Mouse (Mus musculus): ENCODE data around the gene Gm12355. TPM values are rescaled to one million over a fixed set of nuclear protein-coding genes. Genes with fewer than 3 reads are reported as not detected.

Gm12355 gene
- total RNA-seq, 2 experiments from 2014 or later: 8.8 to 12.9 TPM

- DNase-seq: no peak
- intact Hi-C loops (cut with DNase I): no loop called here
Measured at GRCm38 (mm10) chr11:98584146-98584545, 41.3 kb downstream of the Gm12355 start.

- intact Hi-C loops (cut with DNase I): no loop called here
- no peak for DNase-seq
Measured at GRCm38 (mm10) chr11:98583571-98583970, 41.9 kb downstream of the Gm12355 start.

DNA sequence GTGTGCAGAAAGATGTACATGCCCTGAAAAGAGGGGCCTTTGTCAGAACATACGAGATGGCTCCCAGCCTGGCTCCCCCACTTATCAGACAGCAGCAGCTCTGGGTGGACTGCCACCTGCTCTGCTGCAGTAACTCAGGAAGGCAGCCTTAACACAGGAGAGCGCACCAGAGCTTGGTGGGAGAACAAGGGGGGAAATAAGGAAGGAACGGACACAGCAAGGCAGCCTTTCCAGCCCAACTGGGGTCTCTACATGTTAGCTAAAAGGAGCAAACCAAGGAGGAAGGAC is 42.3 kb downstream of the Gm12355 start:
- no peak for DNase-seq
- intact Hi-C loops (cut with DNase I): no loop called here

DNA sequence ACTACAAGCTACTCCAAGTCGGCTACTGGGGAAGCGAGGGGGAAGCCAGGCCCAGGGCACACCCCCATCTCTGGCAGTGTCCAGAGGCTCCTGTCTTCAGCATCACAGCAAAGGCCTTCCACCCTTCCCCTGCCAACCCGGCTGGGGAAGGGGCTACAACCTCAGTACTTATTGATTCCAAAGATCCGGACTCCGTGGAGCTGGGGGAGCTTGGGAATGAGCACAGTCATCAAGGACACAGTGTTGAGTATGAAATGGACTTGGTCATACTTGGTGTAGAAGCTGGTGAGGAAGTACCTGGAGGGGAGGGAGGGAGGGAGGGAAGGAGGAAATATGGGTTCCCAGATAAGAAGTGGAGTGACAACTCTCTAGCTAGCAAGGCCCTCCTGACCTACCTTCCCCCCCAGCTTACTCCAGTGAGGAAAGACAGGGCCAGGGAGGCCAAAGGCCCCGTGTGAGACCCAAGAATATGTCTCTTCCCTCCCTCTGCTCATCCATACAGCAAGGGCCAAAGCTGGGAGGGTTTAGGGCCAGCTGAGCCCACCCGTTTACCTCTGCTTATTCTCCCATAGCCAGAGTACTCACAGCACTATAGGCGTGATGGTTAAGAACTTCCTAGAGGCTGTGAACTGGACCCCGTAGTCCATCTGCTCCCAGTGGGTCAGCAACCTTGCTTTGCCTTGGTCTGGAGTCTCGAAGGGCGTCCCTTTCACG is 42.8 kb downstream of the Gm12355 start:
- DNase-seq: no peak
- intact Hi-C loops (cut with DNase I): no loop called here

DNA sequence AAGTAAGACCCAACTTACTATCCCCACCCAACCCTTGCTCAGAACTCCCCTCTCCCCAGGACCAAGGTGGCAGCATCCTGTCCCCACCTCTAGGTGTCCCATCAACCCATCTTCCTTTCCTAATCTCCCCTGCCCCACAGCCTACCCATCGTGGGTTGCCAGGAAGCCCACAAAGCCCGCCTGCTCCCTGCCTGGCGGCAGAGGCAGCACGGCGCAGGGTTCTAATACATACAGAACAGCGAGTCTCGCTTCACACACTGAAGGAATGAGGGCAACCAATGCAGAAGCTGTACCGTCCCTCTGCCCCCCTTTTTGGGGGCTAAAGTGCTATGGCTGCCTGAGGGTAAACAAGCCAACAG is 43.5 kb downstream of the Gm12355 start:
- DNase-seq: no peak
- intact Hi-C loops (cut with DNase I): no loop called here

GRCm38 (mm10) chr11:98581286-98582029 is 44.0 kb downstream of the Gm12355 start:
- intact Hi-C loops (cut with DNase I): no loop called here
- DNase-seq: no peak

GRCm38 (mm10) chr11:98580301-98581121 is 45.0 kb downstream of the Gm12355 start:
- DNase-seq: no peak
- intact Hi-C loops (cut with DNase I): no loop called here

DNA sequence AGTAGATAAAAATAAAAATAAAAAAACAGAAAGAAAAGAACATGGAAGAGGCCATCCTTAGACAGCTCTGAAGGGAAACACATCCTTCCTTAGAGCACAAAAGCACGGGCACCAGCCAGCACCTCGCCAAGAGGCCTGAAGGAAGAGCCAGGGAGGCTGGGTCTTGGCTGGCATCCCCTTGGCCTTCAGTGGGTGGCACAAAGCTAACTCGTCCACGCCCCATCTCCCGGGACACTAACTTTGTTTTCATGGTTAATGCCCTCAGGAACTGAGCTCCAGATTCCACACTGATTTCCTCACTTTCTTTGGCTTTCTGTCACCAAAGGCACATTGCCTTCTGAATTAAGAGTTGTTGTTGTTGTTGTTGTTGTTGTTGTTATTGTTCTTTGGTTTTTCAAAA is 47.7 kb downstream of the Gm12355 start:
- intact Hi-C loops (cut with DNase I): no loop called here
- DNase-seq: no peak

Other genes with a start within 250 kb of the Gm12355 start
- 100 to 1,000 TPM; 841 to 967 TPM for gene Tcap, start 241.8 kb downstream of the Gm12355 start, total RNA-seq (2021)
- under 1 TPM; 0.41 to 0.61 TPM for gene Pnmt, start 239.2 kb downstream of the Gm12355 start, total RNA-seq (2021)
- gene Pgap3, start 225.2 kb downstream of the Gm12355 start, total RNA-seq (2021): 10 to 100 TPM; 11.7 to 11.9 TPM
- 10 to 100 TPM; 11.3 TPM for gene Erbb2, start 213.2 kb downstream of the Gm12355 start, total RNA-seq (2021)
- 10 to 100 TPM; 44.6 to 52.6 TPM for gene Mien1, start 186.7 kb downstream of the Gm12355 start, total RNA-seq (2021)
- under 1 TPM in 1 of 2 experiments, not detected in 1; 0.36 TPM for gene Grb7, start 179.3 kb downstream of the Gm12355 start, total RNA-seq (2021)
- gene Ikzf3, start 79.6 kb downstream of the Gm12355 start, total RNA-seq (2021): 1 to 10 TPM in 1 of 2 experiments, under 1 TPM in 1; 0.81 to 5.4 TPM
- gene Zpbp2, start 74.6 kb downstream of the Gm12355 start, total RNA-seq (2021): not detected
- 10 to 100 TPM; 35.0 to 37.1 TPM for gene Ormdl3, start 38.3 kb downstream of the Gm12355 start, total RNA-seq (2021)
- gene Lrrc3c, start 27.4 kb downstream of the Gm12355 start, total RNA-seq (2021): not detected
- 1 to 10 TPM; 4.4 to 4.5 TPM for gene Gsdma3, start 699 bp upstream of the Gm12355 start, total RNA-seq (2021)
- gene Gsdma2, start 21.1 kb upstream of the Gm12355 start, total RNA-seq (2021): under 1 TPM; 0.22 to 0.50 TPM
- not detected for gene Gsdma, start 38.7 kb upstream of the Gm12355 start, total RNA-seq (2021)
- 100 to 1,000 TPM; 110 TPM for gene Psmd3, start 56.9 kb upstream of the Gm12355 start, total RNA-seq (2021)
- gene Csf3, start 75.6 kb upstream of the Gm12355 start, total RNA-seq (2021): not detected
- 10 to 100 TPM; 49.5 to 49.8 TPM for gene Med24, start 103.8 kb upstream of the Gm12355 start, total RNA-seq (2021)
- gene Thra, start 115.0 kb upstream of the Gm12355 start, total RNA-seq (2021): 100 to 1,000 TPM; 123 to 130 TPM
- gene Nr1d1, start 149.7 kb upstream of the Gm12355 start, total RNA-seq (2021): 10 to 100 TPM; 20.7 to 31.5 TPM
- 10 to 100 TPM; 71.2 to 71.8 TPM for gene Msl1, start 169.9 kb upstream of the Gm12355 start, total RNA-seq (2021)
- gene Casc3, start 179.2 kb upstream of the Gm12355 start, total RNA-seq (2021): 10 to 100 TPM; 23.6 to 25.0 TPM
- gene Rapgefl1, start 211.1 kb upstream of the Gm12355 start, total RNA-seq (2021): 1 to 10 TPM in 1 of 2 experiments, under 1 TPM in 1; 0.61 to 1.0 TPM
- 10 to 100 TPM in 1 of 2 experiments, 1 to 10 TPM in 1; 8.2 to 10.6 TPM for gene Wipf2, start 238.0 kb upstream of the Gm12355 start, total RNA-seq (2021)